Mouse (Mus musculus): Measurements from ENCODE around the gene Bfsp1.

The Bfsp1 gene

GRCm38 (mm10) chr2:143796335-143797013 lies 66.5 kb downstream of the Bfsp1 start:
- no peak for DNase-seq (ENCODE audit: low spot score)

GRCm38 (mm10) chr2:143795858-143796257 lies 67.1 kb downstream of the Bfsp1 start:
- no peak for DNase-seq (ENCODE audit: low spot score)

- no peak for DNase-seq (ENCODE audit: low spot score)
These were observed 73.1 kb downstream of the Bfsp1 start for GRCm38 (mm10) chr2:143789911-143790310.

GRCm38 (mm10) chr2:143780310-143780709 lies 82.7 kb downstream of the Bfsp1 start:
- no peak for DNase-seq (ENCODE audit: low spot score)

All from urinary bladder, postnatal 14 days (tissue).